Mouse (Mus musculus) heart, postnatal 0 days (tissue): ENCODE measurements at regions not wholly inside any gene's neighbourhood (a gene's known extent, or its start where the extent isn't known, plus 50 kb on each side); places are given as distances from the start of the nearest gene placed in this dataset.

Experiments
- ATAC-seq: fragments of 200-750 bp; cut with Nextera tagmentation; 2 replicates; pipeline ENCODE4 v1.8.0; 2017; ENCODE audit warnings: low read depth, moderate number of reproducible peaks, moderate library complexity; ENCODE audit not compliant: insufficient read depth
- DNase-seq: peaks from one replicate; pipeline ENCODE4 v3.0.0-alpha.2; 2016; ENCODE audit warnings: low spot score
- H3K27ac ChIP-seq: fragments of 300-500 bp; sonication (generic); 2 replicates; pipeline ENCODE4 v1.5.1; 2014; ENCODE audit warnings: low read depth, mild to moderate bottlenecking
- H3K27me3 ChIP-seq: fragments of 300-500 bp; sonication (generic); 2 replicates; pipeline ENCODE4 v1.6.1; 2014; ENCODE audit warnings: low read length, mixed read lengths; ENCODE audit not compliant: control insufficient read depth, insufficient read depth
- H3K36me3 ChIP-seq: fragments of 300-500 bp; sonication (generic); replicated peaks from 2 replicates; pipeline ENCODE4 v1.6.1; 2014; ENCODE audit warnings: low read length, mixed read lengths; ENCODE audit not compliant: control insufficient read depth, insufficient read depth
- H3K4me1 ChIP-seq: fragments of 300-500 bp; sonication (generic); 2 replicates; pipeline ENCODE4 v1.6.1; 2014; ENCODE audit warnings: antibody characterized with exemption; ENCODE audit not compliant: control insufficient read depth, insufficient read depth
- H3K4me2 ChIP-seq: fragments of 300-500 bp; sonication (generic); 2 replicates; pipeline ENCODE4 v1.6.1; 2014; ENCODE audit warnings: low read depth, mild to moderate bottlenecking, low read length, moderate library complexity
- H3K4me3 ChIP-seq: fragments of 300-500 bp; sonication (generic); 2 replicates; pipeline ENCODE4 v1.5.1; 2014; ENCODE audit warnings: low read depth, low read length
- H3K9ac ChIP-seq: fragments of 300-500 bp; sonication (generic); replicated peaks from 2 replicates; pipeline ENCODE4 v1.6.1; 2014; ENCODE audit warnings: low read depth, low read length, mixed read lengths
- H3K9me3 ChIP-seq: fragments of 300-500 bp; sonication (generic); replicated peaks from 2 replicates; pipeline ENCODE4 v1.6.1; 2016; ENCODE audit warnings: low read length; ENCODE audit not compliant: control insufficient read depth
- CTCF ChIP-seq: IDR thresholded peaks from 2 replicates; pipeline ENCODE4 v1.5.1; 2016; ENCODE audit warnings: antibody characterized with exemption, control low read depth, low read depth
- EP300 ChIP-seq: IDR thresholded peaks from 2 replicates; pipeline ENCODE4 v1.6.1; 2016; ENCODE audit warnings: antibody characterized with exemption, low read depth
- WGBS: fragments of 180-500 bp; shearing (Covaris S2); extraction: QIAGEN DNeasy Blood & Tissue Kit; methylation state at CpG from one replicate; pipeline ENCODE4 v1.1.7; 2014; 5-methylcytosine and 5-hydroxymethylcytosine counted together

GRCm38 (mm10) chr10:50241645-50242044 is 350.8 kb upstream of the Ascc3 start:
- Histone ChIP-seq H3K9ac (no peak overlapping the region), H3K36me3 (no peaks in the 10 kb centered on the region), H3K4me3 (no peak overlapping the region), H3K4me2 (no peak overlapping the region), H3K9me3 (no peaks in the 10 kb centered on the region), H3K27ac (no peak overlapping the region), H3K4me1 (no peaks in the 10 kb centered on the region), H3K27me3 (no peaks in the 10 kb centered on the region)
- ATAC-seq (no peak), DNase-seq (no peak)
- WGBS = 72% methylated on average over 4 of the region's 4 CpGs
- TF ChIP-seq CTCF (no peak), EP300 (no peak)

GRCm38 (mm10) chr10:50203587-50203986 is 388.9 kb upstream of the Ascc3 start:
- no peaks in the 10 kb centered on the region for H3K9me3 ChIP-seq
- ATAC-seq (no peak), DNase-seq (no peak)
- no peak overlapping the region for H3K4me3 ChIP-seq
- no peak overlapping the region for H3K9ac ChIP-seq
- H3K4me2 ChIP-seq = no peak overlapping the region
- no peaks in the 10 kb centered on the region for H3K4me1 ChIP-seq
- H3K36me3 ChIP-seq = no peaks in the 10 kb centered on the region
- TF ChIP-seq CTCF (no peak), EP300 (no peak)
- no peaks in the 10 kb centered on the region for H3K27me3 ChIP-seq
- H3K27ac ChIP-seq = no peak overlapping the region
- 50% methylated on average over 2 of the region's 2 CpGs for WGBS

DNA sequence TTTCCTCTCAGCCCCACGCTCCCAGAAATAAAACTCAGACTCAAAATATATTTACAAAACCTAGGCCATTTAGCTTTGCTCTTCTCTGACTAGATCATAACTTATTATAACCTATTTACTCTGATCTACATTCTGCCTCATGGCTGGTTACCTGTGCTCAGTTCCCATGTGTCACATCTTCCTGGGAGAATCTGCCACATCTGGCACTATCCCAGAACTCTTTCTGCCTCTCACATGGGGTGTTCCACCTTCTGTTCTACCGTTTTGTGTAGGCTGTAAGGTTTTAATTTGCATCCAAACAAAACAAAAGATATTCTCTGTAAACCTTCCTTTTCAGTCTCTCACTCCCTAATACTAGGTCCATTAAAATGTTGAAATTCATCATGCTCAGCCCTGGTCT is 390.8 kb upstream of the Ascc3 start:
- Histone ChIP-seq H3K36me3 (no peaks in the 10 kb centered on the region), H3K4me2 (no peak overlapping the region), H3K4me1 (no peaks in the 10 kb centered on the region), H3K4me3 (no peak overlapping the region), H3K9ac (no peak overlapping the region), H3K9me3 (no peaks in the 10 kb centered on the region), H3K27me3 (no peaks in the 10 kb centered on the region), H3K27ac (no peak overlapping the region)
- no peak for DNase-seq
- ATAC-seq = no peak
- TF ChIP-seq CTCF (no peak), EP300 (no peak)
- WGBS = 48% methylated on average over 2 of the region's 2 CpGs

- no peak for ATAC-seq
Measured at GRCm38 (mm10) chr10:50199857-50200256, 392.6 kb upstream of the Ascc3 start.

DNA sequence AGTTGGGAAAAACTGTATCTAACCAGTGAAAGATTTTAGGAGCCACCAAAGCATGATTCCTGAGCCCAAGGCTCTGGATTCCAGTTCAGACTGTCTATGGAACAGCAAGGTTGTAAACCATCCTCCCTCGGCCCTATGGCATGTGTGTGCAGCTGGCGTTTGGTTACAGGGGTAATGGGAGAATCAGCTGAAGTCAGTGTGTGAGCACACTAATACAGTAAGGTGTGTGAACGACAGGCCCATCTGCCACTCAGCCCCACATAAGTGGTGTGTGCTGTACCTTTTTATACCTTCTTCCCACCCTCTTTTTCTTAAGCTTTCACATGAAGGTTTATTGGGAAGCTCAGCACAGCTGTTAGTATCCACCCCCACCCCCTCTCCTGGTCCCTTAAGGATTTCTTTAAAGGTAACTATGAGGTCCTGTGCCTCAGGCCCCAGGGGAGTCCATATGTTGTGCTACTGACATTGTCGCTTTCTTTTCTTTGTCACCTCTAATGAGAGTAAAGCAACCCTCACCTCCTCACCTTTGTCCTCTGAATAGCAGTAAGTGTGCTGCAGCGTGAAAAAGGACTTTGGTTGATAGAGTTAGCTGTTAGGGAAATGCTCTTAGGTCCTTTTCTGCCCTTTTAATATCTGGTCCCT is 394.5 kb upstream of the Ascc3 start:
- WGBS = 69% methylated on average over 5 of the region's 5 CpGs

More at GRCm38 (mm10) chr10:50199857-50200256, 392.6 kb upstream of the Ascc3 start:
- Histone ChIP-seq H3K4me1 (no peaks in the 10 kb centered on the region), H3K4me3 (no peak overlapping the region), H3K27ac (no peak overlapping the region), H3K4me2 (no peak overlapping the region), H3K9me3 (no peaks in the 10 kb centered on the region), H3K27me3 (no peaks in the 10 kb centered on the region), H3K36me3 (no peaks in the 10 kb centered on the region), H3K9ac (no peak overlapping the region)
- TF ChIP-seq CTCF = peak; percentile 24; the same call in 1 of the 2 replicates
- TF ChIP-seq EP300 = no peak
- DNase-seq = no peak

DNA sequence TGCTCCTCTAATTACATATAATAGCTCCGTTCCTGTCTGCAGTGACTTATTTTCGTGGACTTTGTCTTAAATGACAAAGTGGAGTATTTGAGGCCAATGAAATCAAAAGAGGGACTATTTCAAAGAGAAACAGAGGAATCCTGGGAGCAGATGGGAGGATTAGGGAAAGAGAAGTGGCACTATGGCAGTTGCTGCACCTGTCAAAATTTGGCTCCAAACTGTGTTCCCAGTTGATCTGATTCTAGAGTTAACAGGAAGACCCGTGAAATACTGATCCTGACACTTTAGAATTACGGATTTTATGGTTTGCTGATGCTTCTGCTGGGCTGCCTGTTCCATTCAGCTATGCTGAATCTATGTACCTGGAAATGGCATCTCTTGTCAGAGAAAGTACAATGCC is 401.7 kb upstream of the Grik2 start:
- no peaks in the 10 kb centered on the region for H3K36me3 ChIP-seq
- no peaks in the 10 kb centered on the region for H3K9me3 ChIP-seq
- TF ChIP-seq CTCF = no peak
- no peak for TF ChIP-seq EP300
- no peak overlapping the region for H3K9ac ChIP-seq
- no peaks in the 10 kb centered on the region for H3K27me3 ChIP-seq
- H3K4me2 ChIP-seq = no peak overlapping the region
- no peaks in the 10 kb centered on the region for H3K4me1 ChIP-seq
- no peak overlapping the region for H3K27ac ChIP-seq
- no peak overlapping the region for H3K4me3 ChIP-seq
- ATAC-seq (no peak), DNase-seq (no peak)
- 69% methylated on average over 4 of the region's 4 CpGs for WGBS

More for the DNA sequence above, 394.5 kb upstream of the Ascc3 start:
- ATAC-seq (no peak), DNase-seq (no peak)
- Histone ChIP-seq H3K4me2 (no peak overlapping the region), H3K9me3 (no peaks in the 10 kb centered on the region), H3K4me3 (no peak overlapping the region), H3K27ac (no peak overlapping the region), H3K27me3 (no peaks in the 10 kb centered on the region), H3K4me1 (no peaks in the 10 kb centered on the region), H3K36me3 (no peaks in the 10 kb centered on the region), H3K9ac (no peak overlapping the region)
- no peak for TF ChIP-seq EP300
- no peak for TF ChIP-seq CTCF
